17 mouse cellular contexts compared by ENCODE assay signal in genomic region chr3:120618358-120618757, GRCm38 (mm10).
"Had no signal": no experiment of that assay in that cellular context is flagged by ENCODE, and none has a peak within 500 bp of the region (broad histone marks: within the 10 kb centered on the region; RNA-seq: fewer than 3 reads in every experiment).

No protein-coding gene starts in this region.

- H3K36me3 ChIP-seq: lung, embryonic 15.5 days; midbrain, embryonic 13.5 days; midbrain, embryonic 15.5 days; neural tube, embryonic 12.5 days; stomach, embryonic 15.5 days had no signal

- H3K27ac ChIP-seq: lung, embryonic 15.5 days; macrophage; midbrain, embryonic 13.5 days; midbrain, embryonic 15.5 days; neural tube, embryonic 12.5 days; stomach, embryonic 15.5 days; stomach, postnatal 0 days had no signal

- H3K27me3 ChIP-seq: lung, embryonic 15.5 days; megakaryocyte, embryonic 14.5 days; midbrain, embryonic 13.5 days; midbrain, embryonic 15.5 days; neural tube, embryonic 12.5 days; stomach, embryonic 15.5 days had no signal

- H3K9me3 ChIP-seq: lung, embryonic 15.5 days; midbrain, embryonic 13.5 days; midbrain, embryonic 15.5 days; neural tube, embryonic 12.5 days; stomach, embryonic 15.5 days had no signal

- H3K9ac ChIP-seq: lung, embryonic 15.5 days; midbrain, embryonic 13.5 days; midbrain, embryonic 15.5 days; neural tube, embryonic 12.5 days; stomach, embryonic 15.5 days had no signal

- H3K4me2 ChIP-seq: lung, embryonic 15.5 days; midbrain, embryonic 11.5 days; midbrain, embryonic 13.5 days; midbrain, embryonic 15.5 days; neural tube, embryonic 12.5 days; stomach, embryonic 15.5 days had no signal

- H3K4me1 ChIP-seq: lung, embryonic 15.5 days; megakaryocyte, embryonic 14.5 days; midbrain, embryonic 13.5 days; midbrain, embryonic 15.5 days; neural tube, embryonic 12.5 days; stomach, embryonic 15.5 days had no signal

- DNase-seq: lung, adult 2 months; lung, postnatal 14 days; lung, postnatal 36 days; right cerebral cortex, postnatal 14 days; thymus, adult 2 months; thymus, postnatal 25 days; thymus, postnatal 4 days had no signal

- H3K4me3 ChIP-seq: lung, embryonic 15.5 days; megakaryocyte, embryonic 14.5 days; midbrain, embryonic 13.5 days; midbrain, embryonic 15.5 days; neural tube, embryonic 12.5 days; stomach, embryonic 15.5 days had no signal

- ATAC-seq: lung, postnatal 0 days; midbrain, embryonic 13.5 days; midbrain, embryonic 15.5 days had no signal
